Mouse (Mus musculus) bone marrow, adult 2 months (tissue): ENCODE data around the gene Ptpn11.

Experiments
- CTCF ChIP-seq: fragments of 200-500 bp; IDR thresholded peaks from 2 replicates; pipeline ENCODE4 v1.5.1; 2011; ENCODE audit warnings: low read length, control low read depth; ENCODE audit not compliant: control insufficient read depth, insufficient read depth
- POLR2A ChIP-seq: fragments of 200-500 bp; IDR thresholded peaks from 2 replicates; pipeline ENCODE4 v1.6.1; 2011; ENCODE audit warnings: low read depth, mild to moderate bottlenecking, control low read depth, low read length, borderline replicate concordance; ENCODE audit not compliant: control insufficient read depth

GRCm38 (mm10) chr5:121122577-121122976, 68.6 kb downstream of the Ptpn11 start:
- TF ChIP-seq CTCF (no peak), POLR2A (no peak)
